Mouse (Mus musculus) forebrain, postnatal 0 days (tissue): Measurements from ENCODE around the gene Serpinb1c. TPM values are rescaled to one million over a fixed set of nuclear protein-coding genes. Genes with fewer than 3 reads are reported as not detected.

Source experiments
- ATAC-seq: fragments of 200-750 bp; cut with Nextera tagmentation; 2 replicates; pipeline ENCODE4 v1.8.0; 2017; ENCODE audit warnings: mild to moderate bottlenecking, moderate library complexity
- DNase-seq: peaks from one replicate; pipeline ENCODE4 v3.0.0-alpha.2; 2015
- H3K27ac ChIP-seq: fragments of 300-500 bp; sonication (generic); 2 replicates; pipeline ENCODE4 v1.5.1; 2014; ENCODE audit warnings: low read depth, mild to moderate bottlenecking, antibody characterized with exemption, low read length, moderate library complexity, mixed read lengths
- H3K27me3 ChIP-seq: fragments of 300-500 bp; sonication (generic); 2 replicates; pipeline ENCODE4 v1.6.1; 2014; ENCODE audit warnings: mild to moderate bottlenecking, low read length, mixed read lengths; ENCODE audit not compliant: insufficient read depth
- H3K36me3 ChIP-seq: fragments of 300-500 bp; sonication (generic); 2 replicates; pipeline ENCODE4 v1.6.1; 2014; ENCODE audit warnings: mild to moderate bottlenecking, moderate library complexity; ENCODE audit not compliant: insufficient read depth
- H3K4me1 ChIP-seq: fragments of 300-500 bp; sonication (generic); 2 replicates; pipeline ENCODE4 v1.6.1; 2014; ENCODE audit warnings: antibody characterized with exemption; ENCODE audit not compliant: insufficient read depth
- H3K4me2 ChIP-seq: fragments of 300-500 bp; sonication (generic); 2 replicates; pipeline ENCODE4 v1.6.1; 2014; ENCODE audit warnings: low read depth, mild to moderate bottlenecking, moderate library complexity
- H3K4me3 ChIP-seq: fragments of 300-500 bp; sonication (generic); 2 replicates; pipeline ENCODE4 v1.5.1; 2014; ENCODE audit warnings: low read depth, low read length, mixed read lengths
- H3K9ac ChIP-seq: fragments of 300-500 bp; sonication (generic); 2 replicates; pipeline ENCODE4 v1.6.1; 2014; ENCODE audit warnings: mild to moderate bottlenecking
- H3K9me3 ChIP-seq: fragments of 300-500 bp; sonication (generic); 2 replicates; pipeline ENCODE4 v1.6.1; 2016; ENCODE audit warnings: low read length
- CTCF ChIP-seq: sonication (generic); IDR thresholded peaks from 2 replicates; pipeline ENCODE4 v1.5.1; 2016; ENCODE audit warnings: antibody characterized with exemption, control low read depth, low read depth
- WGBS: fragments of 180-500 bp; shearing (Covaris S2); extraction: QIAGEN DNeasy Blood & Tissue Kit; methylation state at CpG from one replicate; pipeline ENCODE4 v1.1.7; 2014; 5-methylcytosine and 5-hydroxymethylcytosine counted together
- polyA plus RNA-seq: library from polyadenylated mRNA; unstranded; fragments of >200 nt; fragmentation: Nextera tagmentation; extraction: Ambion mirVana; gene quantifications from 2 replicates; pipeline ENCODE4 v1.2.1, GENCODE M21; 2015
- total RNA-seq: library from RNA; depleted of rRNA; stranded (reverse); fragments of >200 nt; gene quantifications from 2 replicates; pipeline ENCODE4 v1.2.3, GENCODE M21; 2014; rRNA removed

Serpinb1c gene
- total and polyA plus RNA-seq, 2 experiments from 2014 or later, result not detected

- H3K36me3 ChIP-seq, result no peaks in the 10 kb centered on the region
- H3K27ac ChIP-seq, result no peak overlapping the region
- 79% methylated on average over 3 of the region's 3 CpGs for WGBS
- H3K9ac ChIP-seq, result no peak overlapping the region
- no peak for DNase-seq
- TF ChIP-seq CTCF, result no peak
- H3K27me3 ChIP-seq, result no peaks in the 10 kb centered on the region
- no peaks in the 10 kb centered on the region for H3K9me3 ChIP-seq
- no peak overlapping the region for H3K4me3 ChIP-seq
- ATAC-seq, result no peak
- H3K4me1 ChIP-seq, result no peaks in the 10 kb centered on the region
- no peak overlapping the region for H3K4me2 ChIP-seq
These were observed 66.3 kb downstream of the Serpinb1c start for GRCm38 (mm10) chr13:32831505-32832273.

Other genes starting within 250 kb of the Serpinb1c start
- gene Mylk4, start 114.3 kb downstream of the Serpinb1c start, total RNA-seq, result 0.05 and 0.08 TPM in 2 replicates
- gene Mylk4, start 114.3 kb downstream of the Serpinb1c start, polyA plus RNA-seq, result 0.05 and 0.21 TPM in 2 replicates
- 81.6 and 85.1 TPM in 2 replicates for gene Wrnip1, start 96.2 kb downstream of the Serpinb1c start, total RNA-seq
- gene Wrnip1, start 96.2 kb downstream of the Serpinb1c start, polyA plus RNA-seq, result 34.6 and 38.0 TPM in 2 replicates
- gene D930007J09Rik, start 95.4 kb downstream of the Serpinb1c start, total RNA-seq, result not detected in 2 replicates
- not detected in 2 replicates for gene D930007J09Rik, start 95.4 kb downstream of the Serpinb1c start, polyA plus RNA-seq
- 0.48 and 1.2 TPM in 2 replicates for gene Serpinb1a, start 47.0 kb downstream of the Serpinb1c start, total RNA-seq
- gene Serpinb1a, start 47.0 kb downstream of the Serpinb1c start, polyA plus RNA-seq, result 3.5 and 4.2 TPM in 2 replicates
- 4.2 and 5.5 TPM in 2 replicates for gene Serpinb6b, start 67.0 kb upstream of the Serpinb1c start, total RNA-seq
- 2.6 and 2.8 TPM in 2 replicates for gene Serpinb6b, start 67.0 kb upstream of the Serpinb1c start, polyA plus RNA-seq
- gene Serpinb9, start 105.0 kb upstream of the Serpinb1c start, total RNA-seq, result 2.0 and 3.1 TPM in 2 replicates
- 2.2 and 2.3 TPM in 2 replicates for gene Serpinb9, start 105.0 kb upstream of the Serpinb1c start, polyA plus RNA-seq
- 0.24 TPM in 1 of 2 replicates, not detected in the other for gene Serpinb9b, start 129.2 kb upstream of the Serpinb1c start, total RNA-seq
- 0.11 and 0.18 TPM in 2 replicates for gene Serpinb9b, start 129.2 kb upstream of the Serpinb1c start, polyA plus RNA-seq
- gene Serpinb1b, start 180.4 kb upstream of the Serpinb1c start, total RNA-seq, result 0.95 and 1.1 TPM in 2 replicates
- 3.5 and 4.1 TPM in 2 replicates for gene Serpinb1b, start 180.4 kb upstream of the Serpinb1c start, polyA plus RNA-seq